ENCODE assay signal across 10 mouse cellular contexts in genomic region chr12:111274006-111274405, GRCm38 (mm10). TPM values are rescaled to one million over a fixed set of nuclear protein-coding genes. Genes with fewer than 3 reads are reported as not detected.
A peak's percentile ranks its signal among the peaks of the same experiment; 100 is the strongest.
DNase-seq lines count a peak whose midpoint lies in the region; ATAC-seq and TF ChIP-seq lines count a peak whose summit lies in the region.
"Had no signal": no experiment of that assay in that cellular context is flagged by ENCODE, and none has a peak within 500 bp of the region (broad histone marks: within the 10 kb centered on the region; RNA-seq: fewer than 3 reads in every experiment).

No protein-coding gene starts in this region.

- no peak for TF ChIP-seq POLR2A in ES-Bruce4 (IDR thresholded peaks at IDR 0.05; ENCODE audit: insufficient read depth, low read length)

- peaks cover 87% of the 10 kb centered on the region for H3K27me3 ChIP-seq in heart, embryonic 10.5 days (ENCODE audit: insufficient read depth, poor library complexity, severe bottlenecking)
- peaks cover 4% of the 10 kb centered on the region for H3K27me3 ChIP-seq in ES-Bruce4 (ENCODE audit: control insufficient read depth, insufficient read depth, low read length, poor library complexity, severe bottlenecking)
- peaks cover 77% of the 10 kb centered on the region for H3K27me3 ChIP-seq in forebrain, embryonic 16.5 days (replicated peaks; ENCODE audit: control insufficient read depth, insufficient read depth, low read length)
- peaks cover 95% of the 10 kb centered on the region for H3K27me3 ChIP-seq in liver, embryonic 15.5 days

- DNase-seq in heart, embryonic 10.5 days (ENCODE audit: low spot score): no peak
- no peak for DNase-seq in heart, postnatal 10 days
- DNase-seq in right cerebral cortex, postnatal 4 days: no peak
- DNase-seq in left cerebral cortex, adult 11 months (ENCODE audit: low spot score): no peak
- DNase-seq: lung, postnatal 10 days; thymus, adult 18-20 months had no signal

- peak; percentile 41 for ATAC-seq in forebrain, embryonic 16.5 days
- no peak for ATAC-seq in liver, embryonic 15.5 days (ENCODE audit: insufficient read depth)
- no peak for ATAC-seq in cerebellum, adult (ENCODE audit: insufficient number of reproducible peaks, low FRiP score, low TSS enrichment)

- H3K4me1 ChIP-seq in heart, embryonic 10.5 days: peaks cover 44% of the 10 kb centered on the region
- peaks cover 3% of the 10 kb centered on the region for H3K4me1 ChIP-seq in ES-Bruce4 (ENCODE audit: control insufficient read depth, insufficient read depth, low read length)
- H3K4me1 ChIP-seq in forebrain, embryonic 16.5 days (replicated peaks; ENCODE audit: control insufficient read depth, insufficient read depth, low read length): peaks cover 22% of the 10 kb centered on the region
- peaks cover 54% of the 10 kb centered on the region for H3K4me1 ChIP-seq in liver, embryonic 15.5 days (replicated peaks)

- H3K9ac ChIP-seq in ES-Bruce4 (ENCODE audit: low read depth, poor library complexity, severe bottlenecking): peak overlapping the region; percentile 10; the same call in 1 of the 2 replicates
- H3K9ac ChIP-seq in forebrain, embryonic 16.5 days (replicated peaks; ENCODE audit: low read depth, low read length): peak overlapping the region; percentile 42
- H3K9ac ChIP-seq in liver, embryonic 15.5 days: no peak overlapping the region

- H3K4me3 ChIP-seq in heart, embryonic 10.5 days: peak overlapping the region; percentile 61
- H3K4me3 ChIP-seq in ES-Bruce4 (ENCODE audit: low read depth, low read length): 0 out of 2 replicates have a peak overlapping the region, but pooled peaks have one; percentile 53
- H3K4me3 ChIP-seq in forebrain, embryonic 16.5 days (replicated peaks; ENCODE audit: low read length): peak overlapping the region; percentile 49
- peak overlapping the region; percentile 34 for H3K4me3 ChIP-seq in liver, embryonic 15.5 days (replicated peaks)

- no peak for TF ChIP-seq CTCF in ES-Bruce4 (IDR thresholded peaks at IDR 0.05; ENCODE audit: low read depth, low read length)

- H3K27ac ChIP-seq in heart, embryonic 10.5 days: 0 out of 2 replicates have a peak overlapping the region, but pooled peaks have one; percentile 80
- no peak overlapping the region for H3K27ac ChIP-seq in ES-Bruce4 (ENCODE audit: insufficient read depth, low read length)
- H3K27ac ChIP-seq in forebrain, embryonic 16.5 days (ENCODE audit: low read length): no peak overlapping the region
- no peak overlapping the region for H3K27ac ChIP-seq in liver, embryonic 15.5 days (replicated peaks)

- peak overlapping the region; percentile 83 for H3K4me2 ChIP-seq in forebrain, embryonic 16.5 days (ENCODE audit: low read length)
- H3K4me2 ChIP-seq in liver, embryonic 15.5 days: peak overlapping the region; percentile 57

- WGBS in heart, embryonic 10.5 days: 4% methylated on average over 28 of the region's 28 CpGs
- 3% methylated on average over 28 of the region's 28 CpGs for WGBS in forebrain, embryonic 16.5 days
- 4% methylated on average over 28 of the region's 28 CpGs for WGBS in liver, embryonic 15.5 days (ENCODE audit: insufficient replicate concordance)

- no peaks in the 10 kb centered on the region for H3K36me3 ChIP-seq in heart, embryonic 10.5 days
- H3K36me3 ChIP-seq in ES-Bruce4 (ENCODE audit: control insufficient read depth, insufficient read depth, low read length, poor library complexity, severe bottlenecking): no peaks in the 10 kb centered on the region
- H3K36me3 ChIP-seq in forebrain, embryonic 16.5 days (ENCODE audit: control insufficient read depth, insufficient read depth): no peaks in the 10 kb centered on the region
- H3K36me3 ChIP-seq in liver, embryonic 15.5 days (replicated peaks): no peaks in the 10 kb centered on the region

- intact Hi-C loops in heart, postnatal 10 days (cut with DNase I): loop anchor here (5.0 kb wide), 1 partner anchor 193 kb away; no protein-coding TSS in a partner anchor

- no peaks in the 10 kb centered on the region for H3K9me3 ChIP-seq in heart, embryonic 10.5 days
- no peaks in the 10 kb centered on the region for H3K9me3 ChIP-seq in ES-Bruce4 (replicated peaks; ENCODE audit: control insufficient read depth, insufficient read depth, low read length, poor library complexity, severe bottlenecking)
- peaks cover 6% of the 10 kb centered on the region for H3K9me3 ChIP-seq in forebrain, embryonic 16.5 days (ENCODE audit: control insufficient read depth, low read length)
- no peaks in the 10 kb centered on the region for H3K9me3 ChIP-seq in liver, embryonic 15.5 days (replicated peaks)

- no peak for TF ChIP-seq EP300 in ES-Bruce4 (IDR thresholded peaks at IDR 0.05; ENCODE audit: insufficient read depth, low read depth, low read length)

RNA-seq across cellular contexts. Expression of gene Amn, which starts 3.1 kb away (rescaled TPM):
- polyA plus RNA-seq in heart, embryonic 10.5 days (2016; fragmentation: Nextera tagmentation; extraction: Ambion mirVana): 2.7 and 3.2 TPM in 2 replicates
- total RNA-seq in heart, postnatal 10 days (2021): not detected
- 1.6 and 1.9 TPM in 2 replicates for polyA plus RNA-seq in ES-Bruce4 (2011; ENCODE audit: insufficient read depth, insufficient read length, low read depth, missing spikeins)
- 6.8 and 8.2 TPM in 2 replicates for polyA plus RNA-seq in forebrain, embryonic 16.5 days (2015; fragmentation: Nextera tagmentation; extraction: Ambion mirVana)
- 1.3 and 1.7 TPM in 2 replicates for polyA plus RNA-seq in liver, embryonic 15.5 days (2015; fragmentation: Nextera tagmentation; extraction: Ambion mirVana)
